Mouse (Mus musculus) olfactory bulb, adult 2 months (tissue): ENCODE data around the gene Osbpl7. TPM values are rescaled to one million over a fixed set of nuclear protein-coding genes. Genes with fewer than 3 reads are reported as not detected.

Experiments
- H3K27ac ChIP-seq: fragments of 200-500 bp; 2 replicates; pipeline ENCODE4 v1.5.1; 2012; ENCODE audit warnings: low read depth, low read length; ENCODE audit not compliant: insufficient read depth
- H3K4me1 ChIP-seq: fragments of 200-500 bp; 2 replicates; pipeline ENCODE4 v1.6.1; 2012; ENCODE audit warnings: low read length; ENCODE audit not compliant: control insufficient read depth, insufficient read depth
- H3K4me3 ChIP-seq: fragments of 200-500 bp; 2 replicates; pipeline ENCODE4 v1.5.1; 2012; ENCODE audit warnings: mild to moderate bottlenecking, low read depth, low read length, moderate library complexity; ENCODE audit not compliant: insufficient read depth
- CTCF ChIP-seq: fragments of 200-500 bp; IDR thresholded peaks from 2 replicates; pipeline ENCODE4 v1.5.1; 2012; ENCODE audit warnings: low read depth, mild to moderate bottlenecking, low read length, moderate library complexity; ENCODE audit not compliant: insufficient read depth
- POLR2A ChIP-seq: fragments of 200-500 bp; IDR thresholded peaks from 2 replicates; pipeline ENCODE4 v1.6.1; 2012; ENCODE audit warnings: mild to moderate bottlenecking, low read depth, low read length, moderate library complexity; ENCODE audit not compliant: insufficient read depth
- WGBS: fragments of 180-500 bp; shearing (Covaris S2); methylation state at CpG from one replicate; pipeline ENCODE4 v1.1.7; 2018; 5-methylcytosine and 5-hydroxymethylcytosine counted together
- polyA plus RNA-seq: library from polyadenylated mRNA; stranded (reverse); fragments of >200 nt; gene quantifications from 2 replicates; pipeline ENCODE4 v1.2.4, GENCODE M21; 2012; ENCODE audit warnings: low replicate concordance; ENCODE audit not compliant: missing spikeins, insufficient read depth, insufficient read length

Osbpl7 gene
- polyA plus RNA-seq, 1 experiment = not detected

- TF ChIP-seq POLR2A (no peak), CTCF (no peak)
- peaks cover 5% of the 10 kb centered on the region for H3K4me1 ChIP-seq
- 95% methylated on average over 4 of the region's 4 CpGs for WGBS
- H3K27ac ChIP-seq = no peak overlapping the region
- no peak overlapping the region for H3K4me3 ChIP-seq
These were observed 17.9 kb upstream of the Osbpl7 start for GRCm38 (mm10) chr11:97032499-97032898.

- no peak for TF ChIP-seq CTCF
- no peak for TF ChIP-seq POLR2A
- H3K4me1 ChIP-seq = peaks cover 5% of the 10 kb centered on the region
- H3K27ac ChIP-seq = no peak overlapping the region
- H3K4me3 ChIP-seq = no peak overlapping the region
- 96% methylated on average over 4 of the region's 4 CpGs for WGBS
These were observed 16.6 kb upstream of the Osbpl7 start for GRCm38 (mm10) chr11:97033781-97034180.

GRCm38 (mm10) chr11:97036141-97036540 is 14.3 kb upstream of the Osbpl7 start:
- 68% methylated on average over 5 of the region's 5 CpGs for WGBS
- Histone ChIP-seq H3K27ac (no peak overlapping the region), H3K4me3 (no peak overlapping the region), H3K4me1 (peaks cover 4% of the 10 kb centered on the region; the same call in 1 of the 2 replicates)
- TF ChIP-seq CTCF (no peak), POLR2A (no peak)

GRCm38 (mm10) chr11:97038881-97039280 is 11.5 kb upstream of the Osbpl7 start:
- TF ChIP-seq POLR2A = no peak
- no peak for TF ChIP-seq CTCF
- H3K4me3 ChIP-seq = no peak overlapping the region
- peaks cover 4% of the 10 kb centered on the region; the same call in 1 of the 2 replicates for H3K4me1 ChIP-seq
- WGBS = 70% methylated on average over 7 of the region's 7 CpGs
- no peak overlapping the region for H3K27ac ChIP-seq

- H3K4me1 ChIP-seq = peaks cover 11% of the 10 kb centered on the region
- WGBS = 46% methylated on average over 12 of the region's 12 CpGs
- H3K27ac ChIP-seq = no peak overlapping the region
- TF ChIP-seq CTCF (no peak), POLR2A (no peak)
- H3K4me3 ChIP-seq = peak overlapping the region; percentile 45; the same call in 1 of the 2 replicates
These were observed 10.0 kb upstream of the Osbpl7 start for GRCm38 (mm10) chr11:97040301-97041021.

- no peak within 1 kb of the TSS for H3K27ac ChIP-seq
- under 1% methylated on average over 48 of the region's 48 CpGs for WGBS
- TF ChIP-seq POLR2A (peak; percentile 50; the same call in 1 of the 2 replicates), CTCF (no peak)
These were observed 9.2 kb upstream of the Osbpl7 start, which contains the start of the genes Lrrc46 and Mrpl10 for GRCm38 (mm10) chr11:97041022-97041899. Lrrc46 (minus strand) TSS chr11:97041407. Mrpl10 (plus strand) TSS chr11:97041560.

GRCm38 (mm10) chr11:97044902-97045301 is 5.5 kb upstream of the Osbpl7 start:
- no peak overlapping the region for H3K27ac ChIP-seq
- no peak overlapping the region for H3K4me3 ChIP-seq
- 53% methylated on average over 8 of the region's 8 CpGs for WGBS
- no peak for TF ChIP-seq POLR2A
- TF ChIP-seq CTCF = no peak
- peaks cover 11% of the 10 kb centered on the region for H3K4me1 ChIP-seq

More at GRCm38 (mm10) chr11:97041022-97041899, 9.2 kb upstream of the Osbpl7 start, which contains the start of the genes Lrrc46 and Mrpl10:
- Histone ChIP-seq H3K4me3 (peak within 1 kb of the TSS; percentile 57), H3K4me1 (peaks cover 11% of the 10 kb centered on the region)

GRCm38 (mm10) chr11:97045861-97046260 is 4.6 kb upstream of the Osbpl7 start:
- TF ChIP-seq POLR2A = no peak
- TF ChIP-seq CTCF = no peak
- Histone ChIP-seq H3K4me1 (peaks cover 12% of the 10 kb centered on the region), H3K27ac (no peak overlapping the region), H3K4me3 (no peak overlapping the region)
- 85% methylated on average over 7 of the region's 7 CpGs for WGBS
